Comparison of ENCODE assay signal across 20 mouse cellular contexts in the genomic region with DNA sequence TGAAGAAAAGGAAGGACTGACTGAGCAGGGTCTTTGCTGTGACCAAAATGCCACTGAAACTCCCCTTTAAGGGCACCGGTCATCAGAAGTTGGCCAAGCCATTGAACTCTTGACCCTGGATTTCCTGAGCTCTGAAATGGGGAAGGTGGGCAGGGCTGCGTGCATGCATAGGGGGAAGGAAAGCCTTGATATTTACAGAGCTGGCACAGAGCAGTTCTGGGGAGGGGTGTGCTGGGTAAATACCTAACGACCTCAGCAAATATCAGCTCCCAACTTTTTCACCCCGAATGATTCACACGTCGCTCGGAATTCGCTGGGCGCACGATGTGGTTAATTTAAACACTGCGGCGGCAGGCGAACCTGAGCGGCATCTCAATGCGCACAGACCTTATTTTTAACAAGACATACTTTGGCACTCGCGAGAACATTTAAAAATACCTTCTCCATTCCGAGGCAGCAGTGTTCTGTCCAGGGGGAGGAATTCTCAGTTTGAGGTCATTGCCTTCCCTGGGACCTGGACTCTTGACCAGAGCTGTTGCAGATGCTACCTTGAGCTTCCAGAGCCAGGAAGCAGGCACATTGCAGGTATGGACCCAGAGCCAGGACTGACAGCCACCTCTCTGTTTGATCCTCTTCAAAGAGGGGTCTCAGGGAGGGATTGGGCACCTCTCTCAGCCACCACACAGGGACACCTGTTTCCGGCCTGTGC.
DNase-seq lines count a peak whose midpoint lies in the region; ATAC-seq and TF ChIP-seq lines count a peak whose summit lies in the region.
"Had no signal": no experiment of that assay in that cellular context is flagged by ENCODE, and none has a peak within 500 bp of the region (broad histone marks: within the 10 kb centered on the region; RNA-seq: fewer than 3 reads in every experiment).

No protein-coding gene starts in this region.

- H3K9me3 ChIP-seq in lung, embryonic 15.5 days, result no peaks in the 10 kb centered on the region
- no peaks in the 10 kb centered on the region for H3K9me3 ChIP-seq in stomach, embryonic 15.5 days
- H3K9me3 ChIP-seq in stomach, postnatal 0 days (ENCODE audit: control insufficient read depth, low read length), result no peaks in the 10 kb centered on the region
- no peaks in the 10 kb centered on the region for H3K9me3 ChIP-seq in intestine, postnatal 0 days (ENCODE audit: control insufficient read depth)
- H3K9me3 ChIP-seq: embryonic facial prominence, embryonic 15.5 days; hindbrain, embryonic 12.5 days; limb, embryonic 15.5 days had no signal

- no peak for TF ChIP-seq CTCF in stomach, postnatal 0 days (IDR thresholded peaks at IDR 0.05; ENCODE audit: low read depth)
- TF ChIP-seq CTCF in intestine, postnatal 0 days (IDR thresholded peaks at IDR 0.05; ENCODE audit: low read depth), result no peak

- peak; percentile 66 to 72 for DNase-seq in left cerebral cortex, postnatal 14 days (ENCODE audit: low spot score in 2 of 2)
- DNase-seq in left cerebral cortex, postnatal 4 days, result no peak
- DNase-seq in lung, postnatal 10 days, result no peak
- DNase-seq in stomach, postnatal 0 days (ENCODE audit: low spot score), result no peak
- DNase-seq: cerebellum, adult 18-20 months; cerebellum, postnatal 25 days; heart, postnatal 10 days; kidney, adult 8-10 months; kidney, postnatal 14 days; lung, postnatal 14 days; thymus, postnatal 4 days had no signal

- WGBS in lung, embryonic 15.5 days, result 52% methylated on average over 19 of the region's 19 CpGs
- WGBS in stomach, embryonic 15.5 days, result 58% methylated on average over 19 of the region's 19 CpGs
- 58% methylated on average over 19 of the region's 19 CpGs for WGBS in stomach, postnatal 0 days
- 37% methylated on average over 19 of the region's 19 CpGs for WGBS in intestine, postnatal 0 days

- H3K4me3 ChIP-seq in lung, embryonic 15.5 days, result no peak overlapping the region
- H3K4me3 ChIP-seq in stomach, embryonic 15.5 days (replicated peaks), result no peak overlapping the region
- H3K4me3 ChIP-seq in stomach, postnatal 0 days (ENCODE audit: low read depth, low read length), result no peak overlapping the region
- H3K4me3 ChIP-seq in intestine, postnatal 0 days (ENCODE audit: low read depth, low read length), result no peak overlapping the region
- H3K4me3 ChIP-seq: embryonic facial prominence, embryonic 15.5 days; hindbrain, embryonic 12.5 days; layer of hippocampus, adult 2 months; limb, embryonic 15.5 days; myocyte had no signal

- peak overlapping the region; percentile 22 for H3K4me2 ChIP-seq in lung, embryonic 15.5 days
- H3K4me2 ChIP-seq in stomach, embryonic 15.5 days, result no peak overlapping the region
- H3K4me2 ChIP-seq in stomach, postnatal 0 days (replicated peaks; ENCODE audit: low read depth), result no peak overlapping the region
- H3K4me2 ChIP-seq in intestine, postnatal 0 days (replicated peaks; ENCODE audit: low read depth), result no peak overlapping the region
- H3K4me2 ChIP-seq: embryonic facial prominence, embryonic 15.5 days; heart, embryonic 11.5 days; hindbrain, embryonic 12.5 days; limb, embryonic 15.5 days had no signal

- H3K36me3 ChIP-seq in lung, embryonic 15.5 days, result no peaks in the 10 kb centered on the region
- no peaks in the 10 kb centered on the region for H3K36me3 ChIP-seq in stomach, embryonic 15.5 days
- no peaks in the 10 kb centered on the region for H3K36me3 ChIP-seq in stomach, postnatal 0 days (ENCODE audit: control insufficient read depth, insufficient read depth, low read length)
- H3K36me3 ChIP-seq in intestine, postnatal 0 days (ENCODE audit: control insufficient read depth, insufficient read depth), result no peaks in the 10 kb centered on the region
- H3K36me3 ChIP-seq: embryonic facial prominence, embryonic 15.5 days; hindbrain, embryonic 12.5 days; limb, embryonic 15.5 days had no signal

- TF ChIP-seq EP300 in stomach, postnatal 0 days (optimal IDR thresholded peaks at IDR 0.05), result no peak

- ATAC-seq in lung, embryonic 15.5 days (ENCODE audit: borderline replicate concordance, extremely low read depth, low FRiP score, low TSS enrichment), result no peak
- ATAC-seq in stomach, embryonic 15.5 days (ENCODE audit: insufficient read depth, low FRiP score, low read depth), result peak; percentile 39; the same call in 1 of the 2 replicates
- ATAC-seq in stomach, postnatal 0 days (ENCODE audit: low FRiP score, low TSS enrichment), result no peak
- ATAC-seq in intestine, postnatal 0 days, result no peak

- no peak overlapping the region; the same call in 1 of the 2 replicates for H3K27ac ChIP-seq in lung, embryonic 15.5 days
- no peak overlapping the region for H3K27ac ChIP-seq in stomach, embryonic 15.5 days
- no peak overlapping the region for H3K27ac ChIP-seq in stomach, postnatal 0 days (replicated peaks)
- H3K27ac ChIP-seq in intestine, postnatal 0 days (ENCODE audit: low read depth, low read length), result no peak overlapping the region
- H3K27ac ChIP-seq: embryonic facial prominence, embryonic 15.5 days; hindbrain, embryonic 12.5 days; layer of hippocampus, adult 2 months; limb, embryonic 15.5 days had no signal

- intact Hi-C loops in left cerebral cortex, postnatal 14 days (cut with DNase I), result no loop called here
- intact Hi-C loops in left cerebral cortex, postnatal 4 days (cut with DNase I), result no loop called here

- no peaks in the 10 kb centered on the region for H3K27me3 ChIP-seq in lung, embryonic 15.5 days
- no peaks in the 10 kb centered on the region for H3K27me3 ChIP-seq in stomach, embryonic 15.5 days (replicated peaks)
- no peaks in the 10 kb centered on the region for H3K27me3 ChIP-seq in stomach, postnatal 0 days (ENCODE audit: control insufficient read depth, insufficient read depth, low read length)
- no peaks in the 10 kb centered on the region for H3K27me3 ChIP-seq in intestine, postnatal 0 days (replicated peaks; ENCODE audit: control insufficient read depth, insufficient read depth, low read length)
- H3K27me3 ChIP-seq: embryonic facial prominence, embryonic 15.5 days; hindbrain, embryonic 12.5 days; limb, embryonic 15.5 days had no signal

- H3K9ac ChIP-seq in lung, embryonic 15.5 days, result no peak overlapping the region
- H3K9ac ChIP-seq in stomach, embryonic 15.5 days, result no peak overlapping the region
- no peak overlapping the region for H3K9ac ChIP-seq in stomach, postnatal 0 days (ENCODE audit: low read length)
- no peak overlapping the region for H3K9ac ChIP-seq in intestine, postnatal 0 days (ENCODE audit: low read depth, low read length)
- H3K9ac ChIP-seq: embryonic facial prominence, embryonic 15.5 days; hindbrain, embryonic 12.5 days; limb, embryonic 15.5 days had no signal

- H3K4me1 ChIP-seq in lung, embryonic 15.5 days, result peaks cover 8% of the 10 kb centered on the region
- no peaks in the 10 kb centered on the region for H3K4me1 ChIP-seq in stomach, embryonic 15.5 days
- no peaks in the 10 kb centered on the region for H3K4me1 ChIP-seq in stomach, postnatal 0 days (replicated peaks; ENCODE audit: control insufficient read depth, insufficient read depth)
- H3K4me1 ChIP-seq in intestine, postnatal 0 days (replicated peaks; ENCODE audit: control insufficient read depth, insufficient read depth, low read length), result no peaks in the 10 kb centered on the region
- H3K4me1 ChIP-seq: embryonic facial prominence, embryonic 15.5 days; hindbrain, embryonic 12.5 days; limb, embryonic 15.5 days had no signal

Comparison
In these comparisons a context has a peak if more than half of its experiments do, and no peak if none do; other contexts are left out.
1. DNase-seq: peak in left cerebral cortex, postnatal 14 days (2 of 2); none in left cerebral cortex, postnatal 4 days (single experiment), lung, postnatal 10 days (single experiment) and stomach, postnatal 0 days (single experiment).